Mouse (Mus musculus) midbrain, embryonic 11.5 days (tissue): ENCODE measurements around the gene Dhx33. TPM values are rescaled to one million over a fixed set of nuclear protein-coding genes. Genes with fewer than 3 reads are reported as not detected.

Experiments used
- ATAC-seq: fragments of 200-750 bp; cut with Nextera tagmentation; 2 replicates; pipeline ENCODE4 v1.8.0; 2017; ENCODE audit warnings: moderate TSS enrichment, moderate library complexity; ENCODE audit not compliant: low FRiP score
- DNase-seq: peaks from one replicate; pipeline ENCODE4 v3.0.0; 2015; ENCODE audit warnings: low spot score; ENCODE audit errors: missing footprints
- H3K27ac ChIP-seq: fragments of 300-500 bp; sonication (generic); 2 replicates; pipeline ENCODE4 v1.5.1; 2014; ENCODE audit warnings: low read depth, low read length
- H3K27me3 ChIP-seq: fragments of 300-500 bp; sonication (generic); 2 replicates; pipeline ENCODE4 v1.6.1; 2014; ENCODE audit warnings: mild to moderate bottlenecking, low read length, moderate library complexity, mixed read lengths; ENCODE audit not compliant: control insufficient read depth, insufficient read depth
- H3K36me3 ChIP-seq: fragments of 300-500 bp; sonication (generic); 2 replicates; pipeline ENCODE4 v1.6.1; 2014; ENCODE audit warnings: mild to moderate bottlenecking, low read length, moderate library complexity, mixed read lengths; ENCODE audit not compliant: control insufficient read depth, insufficient read depth
- H3K4me1 ChIP-seq: fragments of 300-500 bp; sonication (generic); 2 replicates; pipeline ENCODE4 v1.6.1; 2014; ENCODE audit warnings: low read length; ENCODE audit not compliant: control insufficient read depth, insufficient read depth
- H3K4me2 ChIP-seq: fragments of 300-500 bp; sonication (generic); 2 replicates; pipeline ENCODE4 v1.6.1; 2014; ENCODE audit warnings: mild to moderate bottlenecking, moderate library complexity
- H3K4me3 ChIP-seq: fragments of 300-500 bp; sonication (generic); 2 replicates; pipeline ENCODE4 v1.5.1; 2014; ENCODE audit warnings: low read depth, low read length
- H3K9ac ChIP-seq: fragments of 300-500 bp; sonication (generic); 2 replicates; pipeline ENCODE4 v1.6.1; 2014; ENCODE audit warnings: low read length
- H3K9me3 ChIP-seq: fragments of 300-500 bp; sonication (generic); 2 replicates; pipeline ENCODE4 v1.6.1; 2016; ENCODE audit warnings: low read length; ENCODE audit not compliant: control insufficient read depth
- WGBS: fragments of 180-500 bp; shearing (Covaris S2); extraction: QIAGEN DNeasy Blood & Tissue Kit; methylation state at CpG from one replicate; pipeline ENCODE4 v1.1.7; 2014; 5-methylcytosine and 5-hydroxymethylcytosine counted together
- polyA plus RNA-seq: library from polyadenylated mRNA; unstranded; fragments of >200 nt; fragmentation: Nextera tagmentation; extraction: Ambion mirVana; gene quantifications from 2 replicates; pipeline ENCODE4 v1.2.1, GENCODE M21; 2014

Gene Dhx33
- polyA plus RNA-seq, 1 experiment from 2014 or later: 15.9 TPM

- Histone ChIP-seq H3K4me1 (peaks cover 14% of the 10 kb centered on the region), H3K4me3 (peak overlapping the region; percentile 89), H3K4me2 (peak overlapping the region; percentile 88), H3K36me3 (0 out of 2 replicates have a peak, but pooled peaks cover 7% of the 10 kb centered on the region), H3K9ac (peak overlapping the region; percentile 75), H3K9me3 (no peaks in the 10 kb centered on the region), H3K27me3 (no peaks in the 10 kb centered on the region), H3K27ac (peak overlapping the region; percentile 9; the same call in 1 of the 2 replicates)
- under 1% methylated on average over 49 of the region's 49 CpGs for WGBS
- peak; percentile 96 for DNase-seq
- peak; percentile 90 for ATAC-seq
These were observed 474 bp downstream of the Dhx33 start for GRCm38 (mm10) chr11:71003611-71004315.

- no peaks in the 10 kb centered on the region for H3K27me3 ChIP-seq
- H3K9me3 ChIP-seq: no peaks in the 10 kb centered on the region
- H3K4me3 ChIP-seq: no peak overlapping the region
- DNase-seq: no peak
- H3K36me3 ChIP-seq: peaks cover 10% of the 10 kb centered on the region; the same call in 1 of the 2 replicates
- H3K4me1 ChIP-seq: peaks cover 14% of the 10 kb centered on the region
- no peak overlapping the region for H3K27ac ChIP-seq
- no peak for ATAC-seq
- no peak overlapping the region for H3K9ac ChIP-seq
- 91% methylated on average over 4 of the region's 4 CpGs for WGBS
- H3K4me2 ChIP-seq: no peak overlapping the region
These were observed 3.1 kb downstream of the Dhx33 start for GRCm38 (mm10) chr11:71001167-71001566.

GRCm38 (mm10) chr11:70982557-70983228, 21.5 kb downstream of the Dhx33 start, which contains the start of gene C1qbp:
Gene C1qbp, minus strand, starts transcription at chr11:70983026.
- peak within 1 kb of the TSS; percentile 99 for H3K4me3 ChIP-seq
- H3K4me1 ChIP-seq: peaks cover 8% of the 10 kb centered on the region
- H3K4me2 ChIP-seq: peak within 1 kb of the TSS; percentile 67
- DNase-seq (peak; percentile 100), ATAC-seq (peak; percentile 97)
- H3K27ac ChIP-seq: no peak within 1 kb of the TSS
- no peaks in the 10 kb centered on the region for H3K9me3 ChIP-seq
- peaks cover 32% of the 10 kb centered on the region for H3K36me3 ChIP-seq
- WGBS: under 1% methylated on average over 62 of the region's 64 CpGs
- no peaks in the 10 kb centered on the region for H3K27me3 ChIP-seq
- H3K9ac ChIP-seq: peak within 1 kb of the TSS; percentile 90

- H3K4me1 ChIP-seq: peaks cover 8% of the 10 kb centered on the region
- no peak overlapping the region for H3K27ac ChIP-seq
- H3K36me3 ChIP-seq: peaks cover 38% of the 10 kb centered on the region
- no peaks in the 10 kb centered on the region for H3K27me3 ChIP-seq
- no peaks in the 10 kb centered on the region for H3K9me3 ChIP-seq
- ATAC-seq: no peak
- DNase-seq: peak; percentile 85
- peak overlapping the region; percentile 99 for H3K4me3 ChIP-seq
- peak overlapping the region; percentile 67 for H3K4me2 ChIP-seq
- WGBS: 13% methylated on average over 12 of the region's 12 CpGs
- peak overlapping the region; percentile 90 for H3K9ac ChIP-seq
These were observed 22.2 kb downstream of the Dhx33 start for GRCm38 (mm10) chr11:70982030-70982429.

- Histone ChIP-seq H3K36me3 (peaks cover 33% of the 10 kb centered on the region), H3K4me2 (peak overlapping the region; percentile 67; the same call in 1 of the 2 replicates), H3K9ac (no peak overlapping the region), H3K4me3 (no peak overlapping the region), H3K9me3 (no peaks in the 10 kb centered on the region), H3K27ac (no peak overlapping the region), H3K27me3 (no peaks in the 10 kb centered on the region), H3K4me1 (peaks cover 8% of the 10 kb centered on the region)
- DNase-seq (peak; percentile 80), ATAC-seq (no peak)
- WGBS: 93% methylated on average over 14 of the region's 14 CpGs
These were observed 23.3 kb downstream of the Dhx33 start for GRCm38 (mm10) chr11:70980751-70981510.

- H3K27me3 ChIP-seq: no peaks in the 10 kb centered on the region
- H3K9me3 ChIP-seq: no peaks in the 10 kb centered on the region
- H3K4me2 ChIP-seq: no peak overlapping the region
- no peak overlapping the region for H3K27ac ChIP-seq
- peaks cover 8% of the 10 kb centered on the region for H3K4me1 ChIP-seq
- no peak overlapping the region for H3K9ac ChIP-seq
- WGBS: 90% methylated on average over 6 of the region's 6 CpGs
- ATAC-seq: no peak
- H3K4me3 ChIP-seq: no peak overlapping the region
- no peak for DNase-seq
- peaks cover 27% of the 10 kb centered on the region for H3K36me3 ChIP-seq
These were observed 24.0 kb downstream of the Dhx33 start for GRCm38 (mm10) chr11:70980232-70980631.

GRCm38 (mm10) chr11:70977293-70977692, 26.9 kb downstream of the Dhx33 start:
- H3K4me1 ChIP-seq: peaks cover 8% of the 10 kb centered on the region
- 88% methylated on average over 6 of the region's 6 CpGs for WGBS
- no peak for ATAC-seq
- no peak for DNase-seq
- H3K4me3 ChIP-seq: no peak overlapping the region
- no peaks in the 10 kb centered on the region for H3K27me3 ChIP-seq
- H3K27ac ChIP-seq: no peak overlapping the region
- no peak overlapping the region for H3K9ac ChIP-seq
- no peaks in the 10 kb centered on the region for H3K9me3 ChIP-seq
- peaks cover 32% of the 10 kb centered on the region for H3K36me3 ChIP-seq
- H3K4me2 ChIP-seq: no peak overlapping the region

GRCm38 (mm10) chr11:70975193-70975592, 29.0 kb downstream of the Dhx33 start:
- no peak for ATAC-seq
- Histone ChIP-seq H3K4me3 (no peak overlapping the region), H3K27ac (no peak overlapping the region), H3K36me3 (peaks cover 25% of the 10 kb centered on the region), H3K4me1 (no peaks in the 10 kb centered on the region), H3K27me3 (no peaks in the 10 kb centered on the region), H3K9ac (no peak overlapping the region), H3K4me2 (no peak overlapping the region), H3K9me3 (no peaks in the 10 kb centered on the region)
- WGBS: 74% methylated on average over 2 of the region's 2 CpGs
- no peak for DNase-seq
